Mouse (Mus musculus) kidney, postnatal 10 days (tissue): ENCODE measurements around the gene Col27a1.

ENCODE experiments used
- DNase-seq: peaks from one replicate; pipeline ENCODE4 v3.0.0; 2021; ENCODE audit warnings: mixed read lengths

Gene Col27a1

GRCm38 (mm10) chr4:63382676-63383369 is 169.0 kb downstream of the Col27a1 start:
- no peak for DNase-seq

GRCm38 (mm10) chr4:63383474-63383873 is 169.7 kb downstream of the Col27a1 start:
- DNase-seq: no peak

- DNase-seq: no peak
Observed at GRCm38 (mm10) chr4:63384262-63384661, 170.5 kb downstream of the Col27a1 start.
